23 mouse cellular contexts compared by ENCODE assay signal in the genomic region with DNA sequence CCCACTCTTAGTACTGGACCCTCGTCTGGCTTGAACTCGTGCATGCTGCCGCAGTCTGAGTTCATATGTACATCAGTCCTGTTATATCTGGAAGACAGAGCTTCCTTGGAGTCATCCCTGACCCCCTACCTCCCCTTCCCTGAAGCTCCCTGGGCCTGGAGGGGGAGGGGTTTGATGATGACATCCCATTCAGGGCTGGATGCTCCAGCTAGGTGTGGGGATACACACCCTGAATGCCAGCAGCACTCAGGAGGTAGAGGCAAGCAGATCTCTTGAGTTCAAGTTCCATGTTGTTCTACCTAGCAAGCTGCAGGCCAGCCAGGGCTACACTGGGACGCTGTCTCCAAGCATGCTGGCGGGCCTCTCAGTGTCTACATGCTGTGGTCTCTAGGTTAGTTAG.
"Had no signal": no experiment of that assay in that cellular context is flagged by ENCODE, and none has a peak within 500 bp of the region (broad histone marks: within the 10 kb centered on the region; RNA-seq: fewer than 3 reads in every experiment).

No protein-coding gene starts in this region.

- H3K4me1 ChIP-seq: neural tube, embryonic 12.5 days had no signal

- H3K27me3 ChIP-seq: limb, embryonic 13.5 days; liver, embryonic 12.5 days; liver, embryonic 15.5 days; lung, embryonic 15.5 days; neural tube, embryonic 12.5 days; neural tube, embryonic 15.5 days had no signal

- H3K9me3 ChIP-seq: limb, embryonic 10.5 days; limb, embryonic 13.5 days; liver, embryonic 12.5 days; liver, embryonic 15.5 days; lung, embryonic 15.5 days; midbrain, embryonic 10.5 days; neural tube, embryonic 12.5 days; neural tube, embryonic 15.5 days had no signal

- DNase-seq: kidney, adult 2 months; kidney, postnatal 25 days; layer of hippocampus, adult 9-11 months; liver; lung, adult 18-20 months; midbrain, embryonic 14.5 days; right cerebral cortex, adult 18-20 months; right cerebral cortex, postnatal 14 days; right cerebral cortex, postnatal 4 days; thymus, adult 2 months; thymus, postnatal 14 days; thymus, postnatal 4 days had no signal

- H3K4me3 ChIP-seq: limb, embryonic 10.5 days; limb, embryonic 13.5 days; liver, embryonic 12.5 days; liver, embryonic 15.5 days; lung, embryonic 15.5 days; midbrain, embryonic 10.5 days; neural tube, embryonic 12.5 days; neural tube, embryonic 15.5 days had no signal

- H3K36me3 ChIP-seq: limb, embryonic 10.5 days; limb, embryonic 13.5 days; liver, embryonic 12.5 days; liver, embryonic 15.5 days; lung, embryonic 15.5 days; midbrain, embryonic 10.5 days; neural tube, embryonic 12.5 days; neural tube, embryonic 15.5 days had no signal

- H3K27ac ChIP-seq: kidney, postnatal 0 days; limb, embryonic 10.5 days; limb, embryonic 13.5 days; liver, embryonic 12.5 days; liver, embryonic 15.5 days; lung, embryonic 15.5 days; macrophage; midbrain, embryonic 10.5 days; neural tube, embryonic 12.5 days; neural tube, embryonic 15.5 days; stomach, postnatal 0 days had no signal
